ENCODE assay signal across 30 mouse cellular contexts in genomic region chr9:114428103-114428834, GRCm38 (mm10). TPM values are rescaled to one million over a fixed set of nuclear protein-coding genes. Genes with fewer than 3 reads are reported as not detected.
A peak's percentile ranks its signal among the peaks of the same experiment; 100 is the strongest.
DNase-seq lines count a peak whose midpoint lies in the region; ATAC-seq and TF ChIP-seq lines count a peak whose summit lies in the region.
"Had no signal": no experiment of that assay in that cellular context is flagged by ENCODE, and none has a peak within 500 bp of the region (broad histone marks: within the 10 kb centered on the region; RNA-seq: fewer than 3 reads in every experiment).

No protein-coding gene starts in this region.

- no peak for TF ChIP-seq CTCF in intestine, postnatal 0 days (IDR thresholded peaks at IDR 0.05; ENCODE audit: low read depth)
- TF ChIP-seq CTCF in stomach, postnatal 0 days (IDR thresholded peaks at IDR 0.05; ENCODE audit: low read depth) = no peak

- H3K27ac ChIP-seq in intestine, embryonic 15.5 days = no peak overlapping the region
- no peak overlapping the region for H3K27ac ChIP-seq in intestine, postnatal 0 days (ENCODE audit: low read depth, low read length)
- no peak overlapping the region for H3K27ac ChIP-seq in liver, embryonic 16.5 days (ENCODE audit: low read length)
- no peak overlapping the region for H3K27ac ChIP-seq in stomach, postnatal 0 days (replicated peaks)
- H3K27ac ChIP-seq: embryonic facial prominence, embryonic 12.5 days; forebrain, embryonic 15.5 days; heart, embryonic 10.5 days; heart, embryonic 15.5 days; hindbrain, embryonic 14.5 days; kidney, postnatal 0 days; macrophage; midbrain, embryonic 10.5 days; midbrain, embryonic 15.5 days had no signal

- H3K4me2 ChIP-seq in intestine, embryonic 15.5 days (replicated peaks) = no peak overlapping the region
- H3K4me2 ChIP-seq in intestine, postnatal 0 days (replicated peaks; ENCODE audit: low read depth) = no peak overlapping the region
- H3K4me2 ChIP-seq in liver, embryonic 16.5 days (ENCODE audit: low read depth, low read length) = no peak overlapping the region
- H3K4me2 ChIP-seq in stomach, postnatal 0 days (replicated peaks; ENCODE audit: low read depth) = no peak overlapping the region
- H3K4me2 ChIP-seq: embryonic facial prominence, embryonic 12.5 days; forebrain, embryonic 15.5 days; heart, embryonic 15.5 days; hindbrain, embryonic 14.5 days; midbrain, embryonic 15.5 days had no signal

- peak; percentile 42 for DNase-seq in thymus, postnatal 0 days (ENCODE audit: low spot score)
- DNase-seq in thymus, adult 18-20 months = no peak
- peak; percentile 29 for DNase-seq in thymus, postnatal 25 days
- DNase-seq in stomach, postnatal 0 days (ENCODE audit: low spot score) = no peak
- no peak for DNase-seq in urinary bladder, adult 2 months (ENCODE audit: low spot score)
- DNase-seq: adrenal gland, postnatal 25 days; cerebellum, adult 2 months; cerebellum, postnatal 14 days; gastrocnemius, postnatal 25 days; heart, adult 11 months; heart, postnatal 4 days; kidney, adult 2 months; layer of hippocampus, postnatal 36 days; left cerebral cortex, postnatal 4 days; lung, adult 2 months; lung, postnatal 10 days; right cerebral cortex, postnatal 4 days had no signal

- H3K27me3 ChIP-seq in intestine, embryonic 15.5 days (replicated peaks) = no peaks in the 10 kb centered on the region
- H3K27me3 ChIP-seq in intestine, postnatal 0 days (replicated peaks; ENCODE audit: control insufficient read depth, insufficient read depth, low read length) = no peaks in the 10 kb centered on the region
- no peaks in the 10 kb centered on the region for H3K27me3 ChIP-seq in liver, embryonic 16.5 days (ENCODE audit: control insufficient read depth, insufficient read depth, low read depth, low read length)
- no peaks in the 10 kb centered on the region for H3K27me3 ChIP-seq in stomach, postnatal 0 days (ENCODE audit: control insufficient read depth, insufficient read depth, low read length)
- H3K27me3 ChIP-seq: CH12.LX; embryonic facial prominence, embryonic 12.5 days; forebrain, embryonic 15.5 days; heart, embryonic 15.5 days; midbrain, embryonic 15.5 days had no signal

- ATAC-seq in intestine, embryonic 15.5 days = peak; percentile 13; the same call in 1 of the 2 replicates
- ATAC-seq in intestine, postnatal 0 days = no peak
- ATAC-seq in liver, embryonic 16.5 days (ENCODE audit: low read depth) = peak; percentile 11; the same call in 1 of the 2 replicates
- ATAC-seq in stomach, postnatal 0 days (ENCODE audit: low FRiP score, low TSS enrichment) = no peak
- ATAC-seq: forebrain, embryonic 15.5 days; midbrain, embryonic 15.5 days had no signal

- no peaks in the 10 kb centered on the region for H3K4me1 ChIP-seq in intestine, embryonic 15.5 days (replicated peaks)
- H3K4me1 ChIP-seq in intestine, postnatal 0 days (replicated peaks; ENCODE audit: control insufficient read depth, insufficient read depth, low read length) = no peaks in the 10 kb centered on the region
- H3K4me1 ChIP-seq in liver, embryonic 16.5 days (ENCODE audit: control insufficient read depth, low read depth, low read length) = no peaks in the 10 kb centered on the region
- no peaks in the 10 kb centered on the region for H3K4me1 ChIP-seq in stomach, postnatal 0 days (replicated peaks; ENCODE audit: control insufficient read depth, insufficient read depth)
- H3K4me1 ChIP-seq: embryonic facial prominence, embryonic 12.5 days; forebrain, embryonic 15.5 days; heart, embryonic 15.5 days; midbrain, embryonic 15.5 days had no signal

- no peaks in the 10 kb centered on the region for H3K9me3 ChIP-seq in intestine, embryonic 15.5 days
- no peaks in the 10 kb centered on the region for H3K9me3 ChIP-seq in intestine, postnatal 0 days (ENCODE audit: control insufficient read depth)
- 0 out of 2 replicates have a peak, but pooled peaks cover 3% of the 10 kb centered on the region for H3K9me3 ChIP-seq in liver, embryonic 16.5 days (replicated peaks; ENCODE audit: control insufficient read depth, low read length)
- no peaks in the 10 kb centered on the region for H3K9me3 ChIP-seq in stomach, postnatal 0 days (ENCODE audit: control insufficient read depth, low read length)
- H3K9me3 ChIP-seq: forebrain, embryonic 15.5 days; heart, embryonic 15.5 days; midbrain, embryonic 15.5 days had no signal

- H3K9ac ChIP-seq in intestine, embryonic 15.5 days = no peak overlapping the region
- H3K9ac ChIP-seq in intestine, postnatal 0 days (ENCODE audit: low read depth, low read length) = no peak overlapping the region
- no peak overlapping the region for H3K9ac ChIP-seq in liver, embryonic 16.5 days (ENCODE audit: low read depth, low read length)
- no peak overlapping the region for H3K9ac ChIP-seq in stomach, postnatal 0 days (ENCODE audit: low read length)
- H3K9ac ChIP-seq: embryonic facial prominence, embryonic 12.5 days; forebrain, embryonic 15.5 days; heart, embryonic 15.5 days; hindbrain, embryonic 14.5 days; midbrain, embryonic 15.5 days had no signal

- no peak for TF ChIP-seq EP300 in stomach, postnatal 0 days (optimal IDR thresholded peaks at IDR 0.05)

- 85% methylated on average over 12 of the region's 12 CpGs for WGBS in intestine, embryonic 15.5 days
- WGBS in intestine, postnatal 0 days = 81% methylated on average over 12 of the region's 12 CpGs
- WGBS in liver, embryonic 16.5 days (ENCODE audit: insufficient replicate concordance) = 65% methylated on average over 12 of the region's 12 CpGs
- WGBS in stomach, postnatal 0 days = 79% methylated on average over 12 of the region's 12 CpGs

- no peak overlapping the region for H3K4me3 ChIP-seq in intestine, embryonic 15.5 days (replicated peaks)
- H3K4me3 ChIP-seq in intestine, postnatal 0 days (ENCODE audit: low read depth, low read length) = no peak overlapping the region
- H3K4me3 ChIP-seq in liver, embryonic 16.5 days (ENCODE audit: low read depth, low read length) = no peak overlapping the region
- H3K4me3 ChIP-seq in stomach, postnatal 0 days (ENCODE audit: low read depth, low read length) = no peak overlapping the region
- H3K4me3 ChIP-seq: embryonic facial prominence, embryonic 12.5 days; forebrain, embryonic 15.5 days; heart, embryonic 10.5 days; heart, embryonic 15.5 days; midbrain, embryonic 10.5 days; midbrain, embryonic 15.5 days had no signal

- peaks cover 10% of the 10 kb centered on the region for H3K36me3 ChIP-seq in intestine, embryonic 15.5 days
- peaks cover 71% of the 10 kb centered on the region for H3K36me3 ChIP-seq in intestine, postnatal 0 days (ENCODE audit: control insufficient read depth, insufficient read depth)
- H3K36me3 ChIP-seq in liver, embryonic 16.5 days (ENCODE audit: control insufficient read depth, insufficient read depth) = peaks cover 7% of the 10 kb centered on the region; the same call in 1 of the 2 replicates
- H3K36me3 ChIP-seq in stomach, postnatal 0 days (ENCODE audit: control insufficient read depth, insufficient read depth, low read length) = no peaks in the 10 kb centered on the region

RNA-seq across cellular contexts. Expression of gene Tmppe, which starts 27.4 kb away (rescaled TPM):
- polyA plus RNA-seq in intestine, embryonic 15.5 days (2015; fragmentation: Nextera tagmentation; extraction: Ambion mirVana) = 18.3 and 22.1 TPM in 2 replicates
- 25.7 and 30.0 TPM in 2 replicates for polyA plus RNA-seq in intestine, postnatal 0 days (2015; fragmentation: Nextera tagmentation; extraction: Ambion mirVana)
- 9.1 and 9.6 TPM in 2 replicates for polyA plus RNA-seq in thymus, postnatal 0 days (2015; fragmentation: Nextera tagmentation; extraction: Ambion mirVana)
- polyA plus RNA-seq in liver, embryonic 16.5 days (2015; fragmentation: Nextera tagmentation; extraction: Ambion mirVana) = 2.3 and 2.7 TPM in 2 replicates
- 5.7 and 5.8 TPM in 2 replicates for polyA plus RNA-seq in stomach, postnatal 0 days (2015; fragmentation: Nextera tagmentation; extraction: Ambion mirVana)
- 5.0 and 5.8 TPM in 2 replicates for polyA plus RNA-seq in urinary bladder, adult 2 months (2012; rRNA removed)

RNA-seq across cellular contexts. Expression of gene Glb1, which starts 27.4 kb away (rescaled TPM):
- polyA plus RNA-seq in intestine, embryonic 15.5 days (2015; fragmentation: Nextera tagmentation; extraction: Ambion mirVana) = 157 and 179 TPM in 2 replicates
- 491 and 524 TPM in 2 replicates for polyA plus RNA-seq in intestine, postnatal 0 days (2015; fragmentation: Nextera tagmentation; extraction: Ambion mirVana)
- polyA plus RNA-seq in thymus, postnatal 0 days (2015; fragmentation: Nextera tagmentation; extraction: Ambion mirVana) = 34.7 and 35.0 TPM in 2 replicates
- polyA plus RNA-seq in liver, embryonic 16.5 days (2015; fragmentation: Nextera tagmentation; extraction: Ambion mirVana) = 14.2 and 18.5 TPM in 2 replicates
- 27.1 and 28.2 TPM in 2 replicates for polyA plus RNA-seq in stomach, postnatal 0 days (2015; fragmentation: Nextera tagmentation; extraction: Ambion mirVana)
- polyA plus RNA-seq in urinary bladder, adult 2 months (2012; rRNA removed) = 31.6 and 32.3 TPM in 2 replicates

RNA-seq across cellular contexts. Expression of gene Crtap, which starts 37.8 kb away (rescaled TPM):
- polyA plus RNA-seq in intestine, embryonic 15.5 days (2015; fragmentation: Nextera tagmentation; extraction: Ambion mirVana) = 107 and 110 TPM in 2 replicates
- polyA plus RNA-seq in intestine, postnatal 0 days (2015; fragmentation: Nextera tagmentation; extraction: Ambion mirVana) = 57.3 and 58.3 TPM in 2 replicates
- 28.3 and 29.5 TPM in 2 replicates for polyA plus RNA-seq in thymus, postnatal 0 days (2015; fragmentation: Nextera tagmentation; extraction: Ambion mirVana)
- 17.8 and 18.2 TPM in 2 replicates for polyA plus RNA-seq in liver, embryonic 16.5 days (2015; fragmentation: Nextera tagmentation; extraction: Ambion mirVana)
- 76.3 and 85.5 TPM in 2 replicates for polyA plus RNA-seq in stomach, postnatal 0 days (2015; fragmentation: Nextera tagmentation; extraction: Ambion mirVana)
- 93.7 and 105 TPM in 2 replicates for polyA plus RNA-seq in urinary bladder, adult 2 months (2012; rRNA removed)

Comparison
In these comparisons a context has a peak if more than half of its experiments do, and no peak if none do; other contexts are left out.
1. ATAC-seq: peak in intestine, embryonic 15.5 days (single experiment) and liver, embryonic 16.5 days (single experiment); none in intestine, postnatal 0 days (single experiment) and stomach, postnatal 0 days (single experiment).
2. DNase-seq: peak in thymus, postnatal 0 days (single experiment) and thymus, postnatal 25 days (single experiment); none in thymus, adult 18-20 months (0 of 2), stomach, postnatal 0 days (single experiment) and urinary bladder, adult 2 months (single experiment).